In genomic region chr3:126325891-126326627, GRCm38 (mm10) we compare ENCODE assay signal across 9 mouse cellular contexts. TPM values are rescaled to one million over a fixed set of nuclear protein-coding genes. Genes with fewer than 3 reads are reported as not detected.
DNase-seq lines count a peak whose midpoint lies in the region; ATAC-seq and TF ChIP-seq lines count a peak whose summit lies in the region.
"Had no signal": no experiment of that assay in that cellular context is flagged by ENCODE, and none has a peak within 500 bp of the region (broad histone marks: within the 10 kb centered on the region; RNA-seq: fewer than 3 reads in every experiment).

No protein-coding gene starts in this region.

- no peaks in the 10 kb centered on the region for H3K9me3 ChIP-seq in heart, embryonic 11.5 days (replicated peaks; ENCODE audit: control insufficient read depth, low read length)
- H3K9me3 ChIP-seq in midbrain, embryonic 15.5 days = no peaks in the 10 kb centered on the region
- H3K9me3 ChIP-seq in midbrain, embryonic 13.5 days = no peaks in the 10 kb centered on the region

- no peak overlapping the region for H3K9ac ChIP-seq in heart, embryonic 11.5 days (ENCODE audit: low read depth, low read length)
- H3K9ac ChIP-seq in midbrain, embryonic 15.5 days = no peak overlapping the region
- H3K9ac ChIP-seq in midbrain, embryonic 13.5 days (replicated peaks) = no peak overlapping the region

- no peaks in the 10 kb centered on the region for H3K36me3 ChIP-seq in heart, embryonic 11.5 days (ENCODE audit: control insufficient read depth, insufficient read depth, low read length)
- H3K36me3 ChIP-seq in midbrain, embryonic 15.5 days (replicated peaks) = no peaks in the 10 kb centered on the region
- H3K36me3 ChIP-seq in midbrain, embryonic 13.5 days = no peaks in the 10 kb centered on the region

- no peak overlapping the region for H3K4me3 ChIP-seq in heart, embryonic 11.5 days (ENCODE audit: low read depth, low read length)
- no peak overlapping the region for H3K4me3 ChIP-seq in midbrain, embryonic 15.5 days
- no peak overlapping the region for H3K4me3 ChIP-seq in midbrain, embryonic 13.5 days (replicated peaks)
- no peak overlapping the region for H3K4me3 ChIP-seq in gastrocnemius, adult 2 months

- intact Hi-C loops in gastrocnemius, adult 2 months (cut with DNase I) = no loop called here

- no peaks in the 10 kb centered on the region for H3K4me1 ChIP-seq in heart, embryonic 11.5 days (ENCODE audit: control insufficient read depth, insufficient read depth, low read length)
- peaks cover 5% of the 10 kb centered on the region; the same call in 1 of the 2 replicates for H3K4me1 ChIP-seq in midbrain, embryonic 15.5 days
- H3K4me1 ChIP-seq in midbrain, embryonic 13.5 days (replicated peaks) = peaks cover 8% of the 10 kb centered on the region; the same call in 1 of the 2 replicates

- no peak overlapping the region for H3K27ac ChIP-seq in heart, embryonic 11.5 days (ENCODE audit: low read depth, low read length)
- no peak overlapping the region for H3K27ac ChIP-seq in midbrain, embryonic 15.5 days
- no peak overlapping the region for H3K27ac ChIP-seq in midbrain, embryonic 13.5 days
- no peak overlapping the region for H3K27ac ChIP-seq in gastrocnemius, adult 2 months

- no peaks in the 10 kb centered on the region for H3K27me3 ChIP-seq in heart, embryonic 11.5 days (ENCODE audit: control insufficient read depth, insufficient read depth, low read length)
- H3K27me3 ChIP-seq in midbrain, embryonic 15.5 days (replicated peaks) = no peaks in the 10 kb centered on the region
- H3K27me3 ChIP-seq in midbrain, embryonic 13.5 days = peaks cover 5% of the 10 kb centered on the region; the same call in 1 of the 2 replicates

- WGBS in heart, embryonic 11.5 days (ENCODE audit: insufficient replicate concordance) = 78% methylated on average over 4 of the region's 4 CpGs
- 43% methylated on average over 4 of the region's 4 CpGs for WGBS in midbrain, embryonic 15.5 days
- 43% methylated on average over 4 of the region's 4 CpGs for WGBS in midbrain, embryonic 13.5 days

- peak; percentile 48 to 66 for DNase-seq in heart, adult 18-20 months
- DNase-seq in gastrocnemius, adult 2 months = peak; percentile 65
- DNase-seq in lung, postnatal 14 days = peak; percentile 23
- no peak for DNase-seq in spleen, postnatal 14 days (ENCODE audit: low spot score in 2 of 2)
- DNase-seq: right cerebral cortex, postnatal 14 days had no signal

- no peak overlapping the region for H3K4me2 ChIP-seq in heart, embryonic 11.5 days
- no peak overlapping the region for H3K4me2 ChIP-seq in midbrain, embryonic 15.5 days
- H3K4me2 ChIP-seq in midbrain, embryonic 13.5 days (replicated peaks) = no peak overlapping the region

- ATAC-seq in heart, embryonic 11.5 days (replicated peaks; ENCODE audit: insufficient number of reproducible peaks, low FRiP score, low TSS enrichment) = no peak
- peak; percentile 62; the same call in 1 of the 2 replicates for ATAC-seq in midbrain, embryonic 15.5 days (replicated peaks)
- no peak for ATAC-seq in midbrain, embryonic 13.5 days
- no peak for ATAC-seq in frontal cortex, adult (ENCODE audit: low TSS enrichment)

- TF ChIP-seq CTCF in gastrocnemius, adult 2 months (IDR thresholded peaks at IDR 0.05) = no peak

RNA-seq across cellular contexts. Expression of gene Arsj, which starts 37.4 kb away (rescaled TPM):
- total RNA-seq in heart, adult 18-20 months (2021) = under 1 TPM; 0.39 to 0.40 TPM
- polyA plus RNA-seq in heart, embryonic 11.5 days (2014; fragmentation: Nextera tagmentation; extraction: Ambion mirVana) = 0.26 and 0.34 TPM in 2 replicates
- 0.27 and 0.39 TPM in 2 replicates for polyA plus RNA-seq in midbrain, embryonic 15.5 days (2015; fragmentation: Nextera tagmentation; extraction: Ambion mirVana)
- 0.07 and 0.18 TPM in 2 replicates for polyA plus RNA-seq in midbrain, embryonic 13.5 days (2015; fragmentation: Nextera tagmentation; extraction: Ambion mirVana)
- total RNA-seq in gastrocnemius, adult 2 months (2021) = under 1 TPM; 0.33 to 0.42 TPM

Comparison
In these comparisons a context has a peak if more than half of its experiments do, and no peak if none do; other contexts are left out.
1. DNase-seq: peak in heart, adult 18-20 months (2 of 2), gastrocnemius, adult 2 months (single experiment) and lung, postnatal 14 days (single experiment); none in spleen, postnatal 14 days (0 of 2).